Mouse (Mus musculus) midbrain, postnatal 0 days (tissue): ENCODE results near the gene Il1r2. TPM values are rescaled to one million over a fixed set of nuclear protein-coding genes. Genes with fewer than 3 reads are reported as not detected.
A peak's percentile ranks its signal among the peaks of the same experiment; 100 is the strongest.

ENCODE experiments used
- ATAC-seq: fragments of 200-750 bp; cut with Nextera tagmentation; 2 replicates; pipeline ENCODE4 v1.8.0; 2017; ENCODE audit warnings: moderate number of reproducible peaks, mild to moderate bottlenecking, moderate TSS enrichment, moderate library complexity; ENCODE audit not compliant: low FRiP score
- DNase-seq: peaks from one replicate; pipeline ENCODE4 v3.0.0-alpha.2; 2015; ENCODE audit warnings: low spot score
- H3K27ac ChIP-seq: fragments of 300-500 bp; sonication (generic); 2 replicates; pipeline ENCODE4 v1.5.1; 2014; ENCODE audit warnings: low read depth, mild to moderate bottlenecking, low read length, mixed read lengths
- H3K27me3 ChIP-seq: fragments of 300-500 bp; sonication (generic); 2 replicates; pipeline ENCODE4 v1.6.1; 2014; ENCODE audit warnings: low read length, control low read depth, mixed read lengths; ENCODE audit not compliant: insufficient read depth
- H3K36me3 ChIP-seq: fragments of 300-500 bp; sonication (generic); 2 replicates; pipeline ENCODE4 v1.6.1; 2014; ENCODE audit warnings: low read length, control low read depth, mixed read lengths; ENCODE audit not compliant: insufficient read depth
- H3K4me1 ChIP-seq: fragments of 300-500 bp; sonication (generic); 2 replicates; pipeline ENCODE4 v1.6.1; 2014; ENCODE audit warnings: mild to moderate bottlenecking, control low read depth, antibody characterized with exemption, low read length, mixed read lengths; ENCODE audit not compliant: insufficient read depth
- H3K4me2 ChIP-seq: fragments of 300-500 bp; sonication (generic); 2 replicates; pipeline ENCODE4 v1.6.1; 2014; ENCODE audit warnings: low read depth, mild to moderate bottlenecking, low read length, mixed read lengths; ENCODE audit not compliant: poor library complexity, severe bottlenecking
- H3K4me3 ChIP-seq: fragments of 300-500 bp; sonication (generic); 2 replicates; pipeline ENCODE4 v1.5.1; 2014; ENCODE audit warnings: low read depth, mild to moderate bottlenecking, low read length, moderate library complexity
- H3K9ac ChIP-seq: fragments of 300-500 bp; sonication (generic); replicated peaks from 2 replicates; pipeline ENCODE4 v1.6.1; 2014; ENCODE audit warnings: mild to moderate bottlenecking, low read length, moderate library complexity, mixed read lengths; ENCODE audit not compliant: poor library complexity, severe bottlenecking
- H3K9me3 ChIP-seq: fragments of 300-500 bp; sonication (generic); 2 replicates; pipeline ENCODE4 v1.6.1; 2016; ENCODE audit warnings: low read length, control low read depth
- CTCF ChIP-seq: IDR thresholded peaks from 2 replicates; pipeline ENCODE4 v1.5.1; 2016; ENCODE audit warnings: antibody characterized with exemption, mild to moderate bottlenecking
- WGBS: fragments of 180-500 bp; shearing (Covaris S2); extraction: QIAGEN DNeasy Blood & Tissue Kit; methylation state at CpG from one replicate; pipeline ENCODE4 v1.1.7; 2014; 5-methylcytosine and 5-hydroxymethylcytosine counted together
- polyA plus RNA-seq: library from polyadenylated mRNA; unstranded; fragments of >200 nt; fragmentation: Nextera tagmentation; extraction: Ambion mirVana; gene quantifications from 2 replicates; pipeline ENCODE4 v1.2.1, GENCODE M21; 2015
- total RNA-seq: library from RNA; depleted of rRNA; stranded (reverse); fragments of >200 nt; gene quantifications from 2 replicates; pipeline ENCODE4 v1.2.3, GENCODE M21; 2014

Gene Il1r2
- total and polyA plus RNA-seq, 2 experiments from 2014 or later, result 0.35 TPM; not detected in 1

- Histone ChIP-seq H3K9me3 (no peaks in the 10 kb centered on the region), H3K9ac (no peak overlapping the region), H3K27me3 (no peaks in the 10 kb centered on the region), H3K4me3 (no peak overlapping the region), H3K27ac (no peak overlapping the region), H3K4me2 (no peak overlapping the region), H3K36me3 (no peaks in the 10 kb centered on the region), H3K4me1 (no peaks in the 10 kb centered on the region)
- no peak for ATAC-seq
- no peak for TF ChIP-seq CTCF
- WGBS, result 82% methylated on average over 6 of the region's 6 CpGs
- DNase-seq, result no peak
These were observed 35.9 kb downstream of the Il1r2 start for GRCm38 (mm10) chr1:40109736-40110135.

GRCm38 (mm10) chr1:40115271-40115670 lies 41.4 kb downstream of the Il1r2 start:
- no peak overlapping the region for H3K27ac ChIP-seq
- 47% methylated on average over 8 of the region's 8 CpGs for whole genome bisulfite sequencing
- ATAC-seq (no peak), DNase-seq (peak; percentile 68)
- no peaks in the 10 kb centered on the region for H3K36me3 ChIP-seq
- H3K4me2 ChIP-seq, result no peak overlapping the region
- H3K27me3 ChIP-seq, result no peaks in the 10 kb centered on the region
- peak; percentile 81 for TF ChIP-seq CTCF
- H3K9me3 ChIP-seq, result no peaks in the 10 kb centered on the region
- H3K9ac ChIP-seq, result no peak overlapping the region
- H3K4me3 ChIP-seq, result no peak overlapping the region
- H3K4me1 ChIP-seq, result no peaks in the 10 kb centered on the region

GRCm38 (mm10) chr1:40116422-40116821 lies 42.5 kb downstream of the Il1r2 start:
- DNase-seq (peak; percentile 79), ATAC-seq (0 out of 2 replicates have a peak, but pooled peaks have one; percentile 69)
- H3K4me2 ChIP-seq, result no peak overlapping the region
- H3K36me3 ChIP-seq, result no peaks in the 10 kb centered on the region
- no peaks in the 10 kb centered on the region for H3K4me1 ChIP-seq
- no peak overlapping the region for H3K4me3 ChIP-seq
- TF ChIP-seq CTCF, result peak; percentile 83
- H3K27ac ChIP-seq, result no peak overlapping the region
- no peaks in the 10 kb centered on the region for H3K27me3 ChIP-seq
- no peaks in the 10 kb centered on the region for H3K9me3 ChIP-seq
- 7% methylated on average over 7 of the region's 8 CpGs for WGBS
- H3K9ac ChIP-seq, result no peak overlapping the region

- no peak for TF ChIP-seq CTCF
- Histone ChIP-seq H3K27me3 (no peaks in the 10 kb centered on the region), H3K36me3 (no peaks in the 10 kb centered on the region), H3K27ac (no peak overlapping the region), H3K4me3 (no peak overlapping the region), H3K9ac (no peak overlapping the region), H3K4me1 (no peaks in the 10 kb centered on the region), H3K4me2 (no peak overlapping the region), H3K9me3 (no peaks in the 10 kb centered on the region)
- ATAC-seq, result no peak
- 43% methylated on average over 9 of the region's 10 CpGs for WGBS
- peak; percentile 70 for DNase-seq
These were observed 43.7 kb downstream of the Il1r2 start for GRCm38 (mm10) chr1:40117565-40117964.

- no peaks in the 10 kb centered on the region for H3K27me3 ChIP-seq
- 74% methylated on average over 4 of the region's 4 CpGs for WGBS
- no peaks in the 10 kb centered on the region for H3K9me3 ChIP-seq
- H3K36me3 ChIP-seq, result no peaks in the 10 kb centered on the region
- H3K4me2 ChIP-seq, result no peak overlapping the region
- no peak overlapping the region for H3K9ac ChIP-seq
- DNase-seq (no peak), ATAC-seq (no peak)
- no peak overlapping the region for H3K27ac ChIP-seq
- no peaks in the 10 kb centered on the region for H3K4me1 ChIP-seq
- no peak overlapping the region for H3K4me3 ChIP-seq
- TF ChIP-seq CTCF, result no peak
These were observed 50.4 kb downstream of the Il1r2 start for GRCm38 (mm10) chr1:40124237-40124636.

GRCm38 (mm10) chr1:40128481-40128880 lies 54.6 kb downstream of the Il1r2 start:
- no peaks in the 10 kb centered on the region for H3K4me1 ChIP-seq
- no peak overlapping the region for H3K9ac ChIP-seq
- no peaks in the 10 kb centered on the region for H3K36me3 ChIP-seq
- H3K27ac ChIP-seq, result no peak overlapping the region
- H3K9me3 ChIP-seq, result no peaks in the 10 kb centered on the region
- H3K27me3 ChIP-seq, result no peaks in the 10 kb centered on the region
- TF ChIP-seq CTCF, result no peak
- no peak for DNase-seq
- WGBS, result 78% methylated on average over 4 of the region's 4 CpGs
- no peak for ATAC-seq
- H3K4me3 ChIP-seq, result no peak overlapping the region
- no peak overlapping the region for H3K4me2 ChIP-seq
